Mouse (Mus musculus) cerebellum, postnatal 36 days (tissue): ENCODE results near the gene Nfkb1.

Experiments used
- DNase-seq, 2 experiments: peaks; one replicate each; pipeline ENCODE4 v3.0.0; 2021 to 2022; ENCODE audit warnings: mixed read lengths in 2 of 2

Gene Nfkb1

DNA sequence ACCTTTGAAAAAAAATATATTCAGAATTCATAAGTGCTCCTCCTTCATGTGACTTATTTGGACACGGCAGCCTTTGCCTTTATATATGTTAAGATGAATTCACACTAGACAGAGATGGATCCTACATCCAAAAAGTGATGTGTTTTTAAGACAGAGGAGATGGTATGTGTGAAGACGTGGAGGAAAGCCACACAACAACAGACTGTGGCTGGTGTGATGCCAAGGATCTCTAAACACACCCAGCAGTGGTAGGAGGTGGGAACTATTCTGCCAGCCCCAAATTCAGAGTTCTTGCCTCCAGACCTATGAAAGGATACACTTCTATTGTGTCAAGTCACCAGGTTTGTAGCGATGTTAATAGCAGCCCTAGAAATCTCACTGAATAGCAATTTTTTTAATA is 24.3 kb downstream of the Nfkb1 start:
- no peak for DNase-seq

DNA sequence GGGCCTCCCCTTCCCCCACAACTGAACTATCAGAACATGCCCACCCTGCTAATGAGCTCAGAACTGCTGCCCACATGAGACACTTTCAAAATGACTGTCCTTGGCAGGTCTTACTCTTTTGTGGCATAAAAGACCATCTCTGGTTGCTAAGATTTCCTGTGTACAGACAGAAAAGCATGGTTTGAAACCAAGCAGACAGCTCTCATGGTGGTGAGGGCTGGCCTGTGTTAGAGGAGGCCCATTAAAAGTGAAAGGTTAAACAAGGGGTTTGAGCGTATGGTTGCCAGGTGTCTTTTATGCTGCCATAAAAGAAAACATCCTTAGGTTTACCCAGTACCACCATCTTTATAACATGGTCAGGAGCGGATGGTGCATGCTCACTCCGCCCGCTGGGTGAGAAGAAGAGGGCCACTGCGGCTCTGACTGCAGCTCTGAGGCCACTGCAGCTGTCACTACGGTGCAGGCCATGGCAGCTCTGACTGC is 25.5 kb downstream of the Nfkb1 start:
- no peak for DNase-seq

DNA sequence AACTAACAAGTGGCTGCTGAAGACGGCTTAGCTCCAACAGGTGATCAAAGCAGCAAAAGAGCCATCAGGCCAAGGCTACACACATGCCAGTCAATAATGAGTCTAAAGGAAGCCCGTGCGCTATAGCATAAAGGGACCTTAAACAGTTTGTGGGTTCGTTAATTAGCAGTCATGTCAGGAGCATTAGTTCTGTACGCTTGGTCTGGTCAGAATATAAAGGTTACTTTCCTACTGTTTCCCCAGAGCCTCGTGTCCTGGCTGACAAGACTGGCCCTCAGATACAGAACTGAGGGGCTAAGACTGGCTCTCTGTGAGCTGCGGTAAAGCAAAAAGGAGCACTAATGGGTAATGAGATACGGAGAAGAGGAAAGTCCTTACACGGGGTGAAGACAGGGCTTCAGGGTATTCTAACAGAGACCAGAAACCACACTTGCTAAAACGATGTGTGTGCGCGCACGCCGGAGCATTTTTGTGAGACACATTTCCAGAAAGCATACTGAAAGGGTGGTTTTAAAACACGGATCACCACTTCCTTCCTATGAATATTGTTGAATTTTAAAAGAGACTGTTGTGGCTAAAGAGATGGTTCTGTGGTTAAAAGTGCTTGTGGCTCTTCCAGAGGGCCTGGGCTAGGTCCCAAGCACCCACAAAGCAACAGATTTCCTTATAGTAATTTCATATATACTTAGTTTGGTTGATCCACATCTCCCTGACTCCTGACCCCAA is 29.0 kb downstream of the Nfkb1 start:
- DNase-seq: no peak

DNA sequence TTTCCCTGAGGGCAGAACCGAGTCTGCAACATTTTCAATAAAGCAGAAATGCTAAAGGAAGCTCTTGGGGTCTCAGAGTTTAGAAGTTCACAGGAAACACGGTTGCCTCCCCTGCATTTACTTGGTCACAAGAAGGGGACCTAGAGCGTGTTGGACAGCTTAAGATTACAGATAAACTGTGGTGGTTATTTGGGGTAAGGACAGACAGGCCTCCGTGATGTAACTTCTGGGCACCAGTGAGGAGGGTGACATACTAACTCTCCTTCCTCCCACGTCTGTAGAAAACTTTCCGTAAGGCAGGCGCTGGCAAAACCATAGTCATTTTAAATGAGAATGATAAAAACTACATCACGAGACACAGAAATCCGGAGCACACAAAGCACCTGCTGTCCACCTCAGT is 29.6 kb downstream of the Nfkb1 start:
- no peak for DNase-seq

DNA sequence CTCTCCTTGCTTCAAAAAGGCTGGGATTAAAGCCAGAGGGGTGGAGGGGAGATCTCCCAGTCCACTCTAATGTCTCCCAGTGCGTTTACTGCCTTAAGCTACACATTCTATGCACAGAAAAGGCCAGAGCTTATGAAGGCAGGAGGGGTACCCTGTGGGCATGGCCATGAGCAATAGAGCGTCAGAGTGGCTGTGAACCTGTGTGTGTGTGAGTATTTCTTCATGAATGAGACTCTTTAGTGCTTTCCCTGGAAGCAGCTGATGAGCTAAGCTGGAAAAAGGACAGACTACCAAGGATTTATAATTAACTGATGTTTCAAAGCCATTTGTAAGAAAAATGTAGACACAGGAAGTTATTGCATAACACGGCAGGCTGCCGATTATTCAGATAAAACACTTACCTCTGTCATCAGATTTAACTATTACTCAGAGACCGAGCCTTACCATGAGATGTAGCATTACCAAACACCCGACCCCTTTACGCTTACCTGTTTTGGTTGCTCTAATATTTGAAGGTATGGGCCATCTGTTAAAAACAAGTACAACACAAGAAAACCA is 32.7 kb downstream of the Nfkb1 start:
- DNase-seq: no peak

DNA sequence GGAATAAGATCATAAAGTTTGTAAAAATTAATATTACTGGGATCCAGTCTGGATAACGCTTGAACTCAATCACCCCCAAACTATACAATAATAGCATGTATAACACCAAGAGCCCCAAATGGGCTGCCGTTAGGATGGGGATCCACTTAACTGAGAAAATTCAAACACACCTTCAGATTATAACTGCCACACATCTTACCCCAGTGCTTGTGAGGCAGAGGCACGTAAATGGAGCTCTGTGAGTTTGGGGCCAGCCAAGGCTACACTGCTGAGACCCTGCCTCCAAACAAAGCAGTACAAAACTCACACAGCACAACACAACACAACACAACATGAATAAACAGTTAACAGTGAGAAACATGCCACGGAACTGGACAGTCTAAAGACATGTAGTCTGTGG is 35.2 kb downstream of the Nfkb1 start:
- no peak for DNase-seq

DNA sequence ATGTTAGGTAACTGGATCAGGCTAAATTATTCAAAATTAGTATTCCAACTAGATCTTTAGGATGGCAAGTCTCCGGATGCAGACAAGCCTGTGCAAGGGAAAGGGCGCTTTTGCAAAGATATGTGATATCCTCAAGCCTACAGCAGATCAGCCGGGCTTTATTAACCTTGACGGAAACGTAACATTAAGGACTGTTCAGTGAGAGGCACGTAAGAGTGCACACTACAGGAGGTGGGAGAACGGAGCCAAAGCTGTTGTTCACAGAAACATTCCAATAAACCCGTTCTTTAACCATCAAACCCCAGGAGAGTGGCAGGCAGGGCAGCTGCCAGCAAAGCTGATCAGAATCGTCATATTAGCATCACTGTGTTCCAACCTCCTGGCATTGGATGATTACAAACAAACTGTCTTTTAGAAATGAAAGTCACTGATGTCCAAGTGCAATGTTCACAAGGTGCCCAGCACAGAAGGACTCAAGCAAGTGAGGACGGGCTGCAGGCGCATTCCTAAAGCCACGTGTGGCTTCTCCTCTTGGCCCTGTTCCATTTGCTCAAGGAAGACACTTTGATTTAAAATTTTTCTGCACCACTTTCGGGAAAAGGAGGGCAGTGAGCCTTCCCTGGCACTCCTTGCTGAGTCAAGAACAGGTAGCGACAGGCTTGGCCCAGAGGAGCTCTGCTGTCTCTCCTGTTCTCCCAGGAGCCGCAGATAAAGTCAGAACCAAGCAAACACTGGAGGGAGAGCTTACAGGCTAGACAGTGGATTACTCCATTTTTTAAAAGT is 40.4 kb downstream of the Nfkb1 start:
- no peak for DNase-seq

DNA sequence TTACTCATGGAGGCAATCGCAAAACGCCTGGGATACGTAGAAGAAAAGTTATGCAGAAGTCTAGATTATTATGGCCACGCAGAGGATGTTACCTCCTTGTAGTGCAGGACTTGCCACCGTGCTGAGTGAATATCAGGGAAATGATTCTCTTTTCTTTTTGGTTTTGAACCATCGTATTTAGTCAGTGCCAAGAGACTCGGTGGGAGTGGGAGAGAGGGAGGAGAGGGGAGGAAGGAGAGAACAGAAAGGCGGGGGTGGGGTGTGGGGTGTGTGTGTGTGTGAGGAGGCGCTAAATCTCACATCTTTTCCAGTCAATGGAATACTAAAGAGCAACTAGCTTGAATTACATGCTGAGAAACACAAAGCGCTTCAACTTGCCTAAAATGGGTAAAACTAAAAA is 41.5 kb downstream of the Nfkb1 start:
- no peak for DNase-seq

DNA sequence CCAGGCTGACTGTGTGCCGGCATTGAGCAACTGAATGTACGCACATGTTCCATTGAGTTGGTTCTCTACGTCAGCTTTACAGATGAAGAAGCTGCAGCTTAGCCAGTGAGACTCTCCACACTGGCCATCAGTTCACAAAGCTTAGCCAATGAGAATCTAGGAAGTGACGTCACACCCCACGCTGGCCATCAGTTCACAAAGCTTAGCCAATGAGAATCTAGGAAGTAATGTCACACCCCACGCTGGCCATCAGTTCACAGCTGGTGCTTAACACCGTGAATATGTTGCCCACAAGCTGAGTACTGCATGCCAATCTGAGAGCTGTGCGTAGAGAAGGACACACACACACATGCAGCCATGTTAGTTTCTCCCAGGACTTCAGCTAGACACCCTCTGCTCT is 42.8 kb downstream of the Nfkb1 start:
- DNase-seq: no peak

DNA sequence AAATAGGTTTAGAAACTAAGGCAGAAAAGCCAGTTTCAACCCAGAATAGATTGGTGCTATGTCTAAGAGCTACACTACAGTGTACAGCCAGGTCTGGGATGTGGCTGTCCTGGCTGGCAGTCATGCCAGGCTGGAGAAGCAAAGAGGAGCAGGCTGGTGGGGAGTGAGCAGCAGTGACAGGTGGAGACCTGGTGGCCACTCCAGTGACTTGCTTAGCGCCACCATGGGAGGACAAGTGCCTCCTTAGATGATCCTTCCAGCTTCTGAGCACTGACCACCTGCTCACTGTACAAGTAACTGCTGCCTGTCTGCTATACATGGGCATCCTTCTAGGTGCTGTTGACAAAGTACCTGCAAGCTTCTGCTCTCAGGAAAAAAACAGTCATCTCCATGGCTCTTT is 44.7 kb downstream of the Nfkb1 start:
- DNase-seq: peak; percentile 23 to 34

DNA sequence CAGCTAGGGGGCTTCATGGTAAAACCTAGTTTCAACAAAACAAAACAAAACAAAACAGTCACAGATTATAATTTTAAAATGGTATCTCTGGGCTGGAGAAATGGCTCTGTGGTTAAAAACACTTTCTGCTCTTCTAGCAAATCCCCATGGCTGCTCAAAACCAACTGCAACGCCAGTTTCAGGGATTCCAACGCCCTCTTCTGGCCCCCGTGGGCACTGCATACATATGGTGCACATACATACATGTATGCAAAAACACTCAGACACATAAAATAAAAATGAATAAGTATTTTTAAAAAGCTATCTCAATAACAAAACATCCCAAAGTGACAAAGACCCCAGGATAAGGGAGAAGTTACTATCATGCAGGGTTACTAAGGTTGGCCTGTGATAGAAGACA is 46.4 kb downstream of the Nfkb1 start:
- DNase-seq: no peak

DNA sequence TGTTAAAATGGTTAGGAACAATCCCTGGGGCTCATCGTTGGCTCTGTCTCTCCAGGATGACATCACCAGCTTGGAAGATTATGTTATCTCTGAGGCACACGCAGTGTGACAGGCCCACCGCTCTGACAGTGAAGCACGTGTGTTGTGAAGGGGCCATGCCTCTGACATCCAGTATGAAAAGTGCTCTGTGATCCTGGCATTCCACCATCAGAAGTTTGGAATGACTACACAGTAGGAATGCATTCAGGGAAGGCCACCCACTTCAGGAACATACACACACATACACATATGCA is 49.8 kb downstream of the Nfkb1 start:
- DNase-seq: no peak

DNA sequence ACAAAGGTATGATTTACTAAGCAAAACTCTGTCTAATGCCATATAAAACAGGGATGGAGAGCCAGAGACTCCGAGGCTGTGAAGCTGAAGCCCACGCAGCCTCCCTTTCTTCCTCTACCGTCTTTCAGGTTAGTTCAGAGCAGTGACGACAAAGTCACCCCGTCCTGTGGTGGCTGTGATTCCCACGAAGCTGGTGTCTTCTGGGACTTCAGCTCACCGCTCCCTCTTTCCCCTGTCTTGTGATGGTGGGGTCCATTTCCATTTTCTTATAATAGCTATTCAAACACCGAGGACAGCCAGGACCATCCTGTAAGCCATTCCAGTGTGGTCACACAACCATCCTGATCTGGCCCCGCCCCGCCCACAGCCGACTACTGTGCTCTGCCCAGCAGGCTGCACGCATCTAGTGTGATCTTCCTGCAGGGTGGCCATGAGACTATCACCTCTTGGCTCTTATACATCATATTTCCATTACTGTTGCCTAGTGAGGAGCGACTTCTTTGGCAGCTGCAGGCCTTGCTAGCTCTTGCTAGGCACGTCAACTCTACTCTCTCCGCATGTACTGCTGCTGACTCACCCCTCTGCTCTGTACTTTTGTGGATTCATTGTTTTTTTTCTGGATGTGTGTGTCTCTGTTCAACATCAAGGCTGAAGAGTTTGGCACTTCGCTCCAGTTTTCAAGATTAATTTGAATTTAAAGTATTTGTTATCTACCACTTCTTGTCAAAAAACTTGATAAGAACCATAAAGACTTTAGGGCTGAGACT is 50.3 kb downstream of the Nfkb1 start:
- DNase-seq: no peak

DNA sequence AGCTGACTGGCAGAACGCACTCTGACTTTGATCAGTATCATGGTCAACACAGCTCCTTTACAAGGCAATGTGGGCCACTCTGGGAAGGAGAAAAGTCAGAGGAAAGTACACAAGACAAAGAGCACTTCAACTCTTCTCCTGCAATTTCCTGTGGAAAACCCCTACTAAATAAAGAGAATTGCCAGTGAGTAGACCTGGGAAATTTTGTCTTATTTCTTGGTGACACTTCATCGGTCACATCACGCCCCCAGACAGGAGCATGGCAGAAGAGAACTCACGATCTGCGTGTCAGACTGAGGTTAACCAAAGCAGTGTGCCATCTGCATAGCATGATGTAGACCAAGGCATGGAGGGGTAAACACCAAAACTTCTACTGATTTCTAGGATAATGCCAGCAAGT is 51.1 kb downstream of the Nfkb1 start:
- DNase-seq: no peak

DNA sequence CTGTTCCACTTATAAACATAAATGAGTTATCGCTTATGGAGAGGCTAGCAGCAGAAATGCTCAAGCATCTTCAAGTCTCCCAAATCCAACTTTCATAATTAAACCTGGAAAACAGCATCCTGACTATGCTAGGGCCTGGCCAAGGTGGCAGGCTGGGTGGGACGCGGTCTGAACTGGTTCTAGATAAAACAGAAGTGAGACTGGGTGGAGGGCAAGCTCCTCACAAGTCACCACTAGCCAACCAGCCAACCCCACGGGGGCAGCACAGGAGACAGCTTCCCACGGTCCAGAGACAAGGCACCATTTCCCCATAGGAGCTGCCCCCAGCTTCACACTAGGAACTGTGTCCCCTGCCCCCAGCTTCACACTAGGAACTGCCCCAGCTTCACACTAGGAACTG is 53.8 kb downstream of the Nfkb1 start:
- no peak for DNase-seq

DNA sequence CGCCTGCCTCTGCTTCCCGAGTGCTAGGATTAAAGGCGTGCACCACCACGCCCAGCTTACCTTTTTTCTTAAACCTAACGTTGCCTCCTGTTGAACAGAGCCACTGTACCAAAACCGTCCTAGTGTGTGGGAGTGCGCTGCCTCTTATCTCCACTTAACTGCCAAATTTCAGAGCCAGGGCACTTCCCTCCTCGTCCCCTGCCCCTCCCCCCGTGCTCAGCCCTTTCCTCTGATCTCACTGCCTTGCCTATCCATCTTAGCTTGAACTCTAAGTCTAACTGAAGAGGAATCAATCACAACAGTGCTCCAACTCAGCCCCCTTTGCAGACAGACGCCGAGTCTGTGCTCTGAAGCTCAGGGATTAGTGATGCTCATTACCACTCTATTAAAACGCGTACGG is 54.9 kb downstream of the Nfkb1 start:
- no peak for DNase-seq

DNA sequence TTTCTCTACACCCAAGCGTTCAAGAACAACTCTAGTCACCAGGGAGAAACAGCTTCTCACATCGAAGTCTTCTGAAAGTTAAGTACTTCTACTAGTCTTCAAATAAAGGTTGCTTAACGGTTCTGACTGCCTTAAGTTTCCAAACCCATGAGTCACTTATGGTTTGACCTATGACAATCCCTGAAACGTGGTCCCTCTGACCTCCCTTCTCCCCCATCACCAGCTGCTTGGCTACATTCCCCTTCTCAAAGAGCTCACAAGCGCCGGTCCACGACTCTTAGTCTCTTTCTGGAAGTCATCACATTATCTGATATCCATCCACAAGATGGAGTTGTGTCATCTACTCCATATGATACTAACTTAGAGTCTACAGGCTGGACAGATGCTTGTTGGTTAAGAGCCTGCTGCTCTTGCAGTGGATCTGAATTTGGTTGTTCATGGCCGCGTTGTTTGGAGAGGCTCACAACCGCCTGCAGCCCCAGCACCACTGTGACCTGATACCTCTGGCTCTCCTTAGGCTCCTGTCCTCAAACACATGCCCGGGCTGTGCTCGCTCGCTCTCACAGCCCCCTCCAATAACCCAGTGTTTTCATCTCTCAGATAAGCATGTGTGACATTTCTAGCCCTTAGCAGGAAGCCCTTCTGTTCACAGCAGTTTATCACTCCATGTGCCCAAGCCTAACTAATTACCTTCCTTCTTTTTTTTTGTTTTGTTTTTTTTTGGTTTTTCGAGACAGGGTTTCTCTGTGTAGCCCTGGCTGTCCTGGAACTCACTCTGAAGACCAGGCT is 55.5 kb downstream of the Nfkb1 start:
- DNase-seq: no peak

DNA sequence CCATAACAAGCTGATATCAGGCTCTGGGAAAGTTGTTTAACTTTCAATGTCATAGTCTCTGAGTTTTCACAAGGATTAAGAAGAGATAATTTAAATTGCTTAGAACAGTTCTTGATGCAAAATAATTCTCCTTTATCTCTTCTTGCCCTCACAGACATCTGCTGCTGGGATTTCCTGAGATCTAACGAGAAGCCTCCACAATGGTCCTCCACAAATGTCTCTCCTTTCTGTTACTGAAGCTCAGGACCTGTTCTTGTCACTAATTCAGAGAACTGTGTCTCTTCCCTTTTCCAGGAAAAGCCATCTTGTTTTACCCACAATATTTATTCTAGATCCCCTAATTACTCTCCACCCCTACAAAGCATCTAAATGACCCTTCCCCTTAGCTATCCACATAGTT is 56.3 kb downstream of the Nfkb1 start:
- no peak for DNase-seq

DNA sequence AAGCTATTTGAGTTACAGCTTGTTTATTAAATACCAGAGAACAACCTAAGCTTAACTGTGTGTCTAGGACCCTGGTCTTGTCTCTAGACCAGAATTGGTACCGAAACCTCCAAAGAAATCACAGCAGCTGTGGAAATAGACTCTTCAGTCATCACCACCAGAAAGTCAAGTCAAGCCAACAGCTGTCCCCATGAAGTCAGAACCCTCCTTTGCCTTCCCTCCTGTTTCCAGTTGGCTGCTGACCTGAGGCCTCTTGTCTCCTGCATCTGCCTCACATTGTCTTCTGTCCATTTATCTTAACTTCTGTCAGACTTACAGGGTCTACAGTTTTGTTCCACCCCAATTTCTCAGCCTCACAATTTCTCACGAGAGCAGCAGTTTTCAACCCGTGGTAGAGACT is 57.1 kb downstream of the Nfkb1 start:
- no peak for DNase-seq

DNA sequence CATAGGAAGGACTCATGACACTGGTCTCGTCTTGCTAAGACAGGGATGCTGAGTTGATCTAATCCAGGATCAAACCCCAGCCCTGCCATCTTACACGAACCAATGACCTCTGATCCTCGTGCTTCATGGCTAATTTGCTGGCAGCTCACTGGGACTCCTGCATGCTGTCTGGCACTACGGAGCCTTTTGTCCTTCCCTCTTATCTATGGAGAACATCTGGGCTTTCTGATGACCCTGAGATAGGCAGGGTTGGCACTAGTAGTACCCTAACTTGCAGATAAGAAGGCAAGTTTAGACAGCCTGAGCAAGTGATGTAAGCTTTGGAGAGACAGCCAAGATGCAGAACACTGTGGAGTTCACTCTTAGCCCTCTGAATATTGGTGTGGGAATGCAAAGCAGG is 59.5 kb downstream of the Nfkb1 start:
- DNase-seq: no peak

DNA sequence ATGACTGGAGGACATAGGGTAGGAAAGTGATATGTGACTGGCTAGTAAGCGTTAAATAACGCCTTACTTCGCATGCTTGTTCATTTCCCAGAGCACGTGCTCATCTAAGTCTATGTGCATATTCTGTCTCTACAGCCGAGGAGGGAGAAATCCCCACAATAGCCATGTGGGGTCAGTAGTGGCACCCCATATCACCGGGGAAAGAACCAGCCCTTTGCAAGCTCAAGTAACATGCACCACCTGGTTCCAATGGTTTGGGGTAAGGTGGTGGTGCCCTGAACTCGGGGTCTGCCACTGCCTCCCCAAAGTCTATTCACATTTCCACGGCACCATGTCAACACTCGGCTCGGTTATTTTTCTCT is 60.3 kb downstream of the Nfkb1 start:
- peak; percentile 35 to 36 for DNase-seq

DNA sequence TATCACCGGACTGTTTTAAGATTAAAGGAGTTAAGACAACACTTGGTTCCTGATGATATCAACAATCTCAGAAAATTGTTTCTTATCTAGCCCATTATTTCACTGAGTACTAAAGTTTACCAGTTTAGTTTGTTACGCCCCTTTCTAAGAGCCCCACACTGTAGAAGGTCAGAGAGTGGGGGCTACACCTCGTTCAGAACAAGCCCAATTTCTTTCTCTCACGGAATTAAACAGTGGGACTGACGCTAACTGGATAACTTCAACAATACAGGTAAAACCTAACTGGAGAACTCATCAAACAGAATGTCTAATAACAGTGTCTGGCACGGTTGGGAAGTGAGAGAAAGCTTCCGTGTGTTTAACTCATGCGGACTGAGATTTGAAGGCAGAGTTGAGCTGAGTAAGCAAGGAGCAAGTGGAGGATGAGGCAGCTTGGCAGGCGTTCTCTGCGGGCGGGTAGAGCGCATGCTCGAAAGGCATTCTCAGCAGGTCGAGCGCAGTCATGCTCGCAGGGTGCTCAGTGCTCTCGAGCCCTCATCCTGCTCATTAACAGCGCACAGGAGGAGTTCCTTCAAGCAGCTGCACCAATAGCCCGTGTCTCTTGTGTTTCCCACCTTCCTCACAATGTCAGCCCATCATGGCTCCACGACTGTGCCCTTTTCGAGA is 60.8 kb downstream of the Nfkb1 start:
- DNase-seq: peak; percentile 22 to 39
